21 mouse cellular contexts compared by ENCODE assay signal in the genomic region with DNA sequence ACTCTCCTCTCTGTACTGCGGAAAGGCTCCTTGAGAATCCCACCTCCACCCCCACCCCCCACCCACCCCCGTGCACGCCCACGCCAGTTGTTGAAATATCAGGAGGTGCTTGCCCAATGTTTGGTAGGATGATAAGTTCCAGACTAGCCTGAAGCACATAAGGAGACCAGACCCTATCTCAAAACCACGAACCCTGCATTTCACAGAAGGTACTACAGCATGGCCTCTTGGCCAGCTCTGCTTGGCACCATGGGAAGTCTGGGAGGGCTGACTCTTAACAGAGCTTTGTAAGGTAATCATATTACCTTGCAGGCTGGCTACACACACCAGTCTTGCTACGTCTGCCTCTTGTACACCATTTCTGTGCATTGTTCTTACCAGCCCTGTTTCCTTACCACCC. TPM values are rescaled to one million over a fixed set of nuclear protein-coding genes. Genes with fewer than 3 reads are reported as not detected.
A peak's percentile ranks its signal among the peaks of the same experiment; 100 is the strongest.
DNase-seq lines count a peak whose midpoint lies in the region; ATAC-seq and TF ChIP-seq lines count a peak whose summit lies in the region.
"Had no signal": no experiment of that assay in that cellular context is flagged by ENCODE, and none has a peak within 500 bp of the region (broad histone marks: within the 10 kb centered on the region; RNA-seq: fewer than 3 reads in every experiment).

No protein-coding gene starts in this region.

- no peak for TF ChIP-seq CTCF in liver, postnatal 0 days (IDR thresholded peaks at IDR 0.05; ENCODE audit: low read depth)

- H3K4me3 ChIP-seq in heart, embryonic 12.5 days, result no peak overlapping the region
- no peak overlapping the region for H3K4me3 ChIP-seq in liver, embryonic 12.5 days
- H3K4me3 ChIP-seq in liver, postnatal 0 days (ENCODE audit: low read depth, low read length), result no peak overlapping the region
- H3K4me3 ChIP-seq in liver, embryonic 16.5 days (ENCODE audit: low read depth, low read length), result no peak overlapping the region
- H3K4me3 ChIP-seq: embryonic facial prominence, embryonic 12.5 days; limb, embryonic 12.5 days; neural tube, embryonic 15.5 days had no signal

- H3K4me1 ChIP-seq in heart, embryonic 12.5 days (replicated peaks), result peaks cover 24% of the 10 kb centered on the region
- peaks cover 31% of the 10 kb centered on the region for H3K4me1 ChIP-seq in liver, embryonic 12.5 days
- H3K4me1 ChIP-seq in liver, postnatal 0 days (ENCODE audit: insufficient read depth), result peaks cover 15% of the 10 kb centered on the region
- peaks cover 14% of the 10 kb centered on the region for H3K4me1 ChIP-seq in liver, embryonic 16.5 days (ENCODE audit: control insufficient read depth, low read depth, low read length)

- H3K4me2 ChIP-seq in heart, embryonic 12.5 days, result peak overlapping the region; percentile 35
- 0 out of 2 replicates have a peak overlapping the region, but pooled peaks have one; percentile 8 for H3K4me2 ChIP-seq in liver, embryonic 12.5 days
- no peak overlapping the region for H3K4me2 ChIP-seq in liver, postnatal 0 days (ENCODE audit: low read depth, low read length)
- H3K4me2 ChIP-seq in liver, embryonic 16.5 days (ENCODE audit: low read depth, low read length), result no peak overlapping the region
- H3K4me2 ChIP-seq: embryonic facial prominence, embryonic 12.5 days; limb, embryonic 12.5 days; neural tube, embryonic 15.5 days had no signal

- no peak overlapping the region for H3K9ac ChIP-seq in heart, embryonic 12.5 days
- no peak overlapping the region for H3K9ac ChIP-seq in liver, embryonic 12.5 days
- no peak overlapping the region for H3K9ac ChIP-seq in liver, postnatal 0 days (replicated peaks)
- no peak overlapping the region for H3K9ac ChIP-seq in liver, embryonic 16.5 days (ENCODE audit: low read depth, low read length)
- H3K9ac ChIP-seq: embryonic facial prominence, embryonic 12.5 days; limb, embryonic 12.5 days; neural tube, embryonic 15.5 days had no signal

- 13% methylated on average over 6 of the region's 6 CpGs for WGBS in heart, embryonic 12.5 days
- 14% methylated on average over 6 of the region's 6 CpGs for WGBS in liver, embryonic 12.5 days (ENCODE audit: insufficient replicate concordance)
- 30% methylated on average over 6 of the region's 6 CpGs for WGBS in liver, postnatal 0 days (ENCODE audit: insufficient replicate concordance)
- WGBS in liver, embryonic 16.5 days (ENCODE audit: insufficient replicate concordance), result 15% methylated on average over 6 of the region's 6 CpGs

- H3K27me3 ChIP-seq in heart, embryonic 12.5 days (replicated peaks), result no peaks in the 10 kb centered on the region
- no peaks in the 10 kb centered on the region for H3K27me3 ChIP-seq in liver, embryonic 12.5 days (replicated peaks)
- no peaks in the 10 kb centered on the region for H3K27me3 ChIP-seq in liver, postnatal 0 days (ENCODE audit: insufficient read depth, low read length)
- no peaks in the 10 kb centered on the region for H3K27me3 ChIP-seq in liver, embryonic 16.5 days (ENCODE audit: control insufficient read depth, insufficient read depth, low read depth, low read length)
- H3K27me3 ChIP-seq: embryonic facial prominence, embryonic 12.5 days; limb, embryonic 12.5 days; neural tube, embryonic 15.5 days; Patski had no signal

- no peak for DNase-seq in heart, adult 18-20 months
- no peak for DNase-seq in liver, postnatal 0 days
- DNase-seq in cerebellum, adult 11 months, result no peak
- DNase-seq in cerebellum, adult 8-10 months, result no peak
- DNase-seq: adrenal gland, postnatal 10 days; cerebellum, adult 18-20 months; kidney, adult 11 months; lung, adult 18-20 months; lung, postnatal 14 days; spleen, adult 18-20 months; thymus, postnatal 4 days had no signal

- H3K27ac ChIP-seq in heart, embryonic 12.5 days (ENCODE audit: poor library complexity, severe bottlenecking), result no peak overlapping the region
- H3K27ac ChIP-seq in liver, embryonic 12.5 days, result no peak overlapping the region
- no peak overlapping the region for H3K27ac ChIP-seq in liver, postnatal 0 days (ENCODE audit: low read depth)
- no peak overlapping the region for H3K27ac ChIP-seq in liver, embryonic 16.5 days (ENCODE audit: low read length)
- H3K27ac ChIP-seq: embryonic facial prominence, embryonic 12.5 days; limb, embryonic 12.5 days; neural tube, embryonic 15.5 days had no signal

- no peak for ATAC-seq in heart, embryonic 12.5 days (ENCODE audit: insufficient number of reproducible peaks, low FRiP score)
- ATAC-seq in liver, embryonic 12.5 days, result peak; percentile 45; the same call in 1 of the 2 replicates
- ATAC-seq in liver, postnatal 0 days, result no peak
- peak; percentile 22; the same call in 1 of the 2 replicates for ATAC-seq in liver, embryonic 16.5 days (ENCODE audit: low read depth)
- ATAC-seq: forebrain, embryonic 16.5 days; hindbrain, embryonic 16.5 days; midbrain, embryonic 16.5 days; Patski had no signal

- no peaks in the 10 kb centered on the region for H3K9me3 ChIP-seq in heart, embryonic 12.5 days (replicated peaks)
- H3K9me3 ChIP-seq in liver, embryonic 12.5 days (replicated peaks), result no peaks in the 10 kb centered on the region
- H3K9me3 ChIP-seq in liver, postnatal 0 days (ENCODE audit: low read length), result no peaks in the 10 kb centered on the region
- no peaks in the 10 kb centered on the region for H3K9me3 ChIP-seq in liver, embryonic 16.5 days (replicated peaks; ENCODE audit: control insufficient read depth, low read length)
- H3K9me3 ChIP-seq: embryonic facial prominence, embryonic 12.5 days; limb, embryonic 12.5 days; neural tube, embryonic 15.5 days had no signal

- no peak for TF ChIP-seq EP300 in liver, postnatal 0 days (IDR thresholded peaks at IDR 0.05; ENCODE audit: low read depth)

- no peaks in the 10 kb centered on the region for H3K36me3 ChIP-seq in heart, embryonic 12.5 days
- no peaks in the 10 kb centered on the region for H3K36me3 ChIP-seq in liver, embryonic 12.5 days
- no peaks in the 10 kb centered on the region for H3K36me3 ChIP-seq in liver, postnatal 0 days (replicated peaks; ENCODE audit: insufficient read depth, low read length)
- no peaks in the 10 kb centered on the region for H3K36me3 ChIP-seq in liver, embryonic 16.5 days (ENCODE audit: control insufficient read depth, insufficient read depth)
- H3K36me3 ChIP-seq: embryonic facial prominence, embryonic 12.5 days; limb, embryonic 12.5 days; neural tube, embryonic 15.5 days had no signal

RNA-seq across cellular contexts. Expression of a gene that starts 5.2 kb away (rescaled TPM):
- polyA plus RNA-seq in heart, embryonic 12.5 days (2016; fragmentation: Nextera tagmentation; extraction: Ambion mirVana), result 95.6 and 100.0 TPM in 2 replicates
- total RNA-seq in heart, adult 18-20 months (2021), result 1,000 to 10,000 TPM; 1,306 to 1,321 TPM
- 42.9 and 43.3 TPM in 2 replicates for polyA plus RNA-seq in liver, embryonic 12.5 days (2016; fragmentation: Nextera tagmentation; extraction: Ambion mirVana)
- 105 and 110 TPM in 2 replicates for polyA plus RNA-seq in liver, postnatal 0 days (2015; fragmentation: Nextera tagmentation; extraction: Ambion mirVana)
- 82.2 and 83.5 TPM in 2 replicates for polyA plus RNA-seq in liver, embryonic 16.5 days (2015; fragmentation: Nextera tagmentation; extraction: Ambion mirVana)

RNA-seq across cellular contexts. Expression of a gene that starts 53.2 kb away (rescaled TPM):
- 0.69 and 0.72 TPM in 2 replicates for polyA plus RNA-seq in heart, embryonic 12.5 days (2016; fragmentation: Nextera tagmentation; extraction: Ambion mirVana)
- 1 to 10 TPM in 1 of 2 experiments, under 1 TPM in 1; 0.74 to 1.5 TPM for total RNA-seq in heart, adult 18-20 months (2021)
- 0.22 and 0.31 TPM in 2 replicates for polyA plus RNA-seq in liver, embryonic 12.5 days (2016; fragmentation: Nextera tagmentation; extraction: Ambion mirVana)
- polyA plus RNA-seq in liver, postnatal 0 days (2015; fragmentation: Nextera tagmentation; extraction: Ambion mirVana), result 0.73 TPM in 2 replicates
- polyA plus RNA-seq in liver, embryonic 16.5 days (2015; fragmentation: Nextera tagmentation; extraction: Ambion mirVana), result 0.22 and 0.27 TPM in 2 replicates

Comparison
In these comparisons a context has a peak if more than half of its experiments do, and no peak if none do; other contexts are left out.
1. ATAC-seq: peak in liver, embryonic 12.5 days (single experiment) and liver, embryonic 16.5 days (single experiment); none in heart, embryonic 12.5 days (single experiment) and liver, postnatal 0 days (single experiment).
2. H3K4me2 ChIP-seq: peak in heart, embryonic 12.5 days (single experiment) and liver, embryonic 12.5 days (single experiment); none in liver, postnatal 0 days (single experiment) and liver, embryonic 16.5 days (single experiment).